Mouse (Mus musculus): ENCODE measurements around the gene Aqp7. TPM values are rescaled to one million over a fixed set of nuclear protein-coding genes. Genes with fewer than 3 reads are reported as not detected.

The Aqp7 gene
- total RNA-seq, 2 experiments from 2014 or later, result not detected

- no peak for ATAC-seq (replicated peaks; ENCODE audit: low FRiP score, poor library complexity, severe bottlenecking)
Measured at GRCm38 (mm10) chr4:41021094-41021493, 26.8 kb downstream of the Aqp7 start.

DNA sequence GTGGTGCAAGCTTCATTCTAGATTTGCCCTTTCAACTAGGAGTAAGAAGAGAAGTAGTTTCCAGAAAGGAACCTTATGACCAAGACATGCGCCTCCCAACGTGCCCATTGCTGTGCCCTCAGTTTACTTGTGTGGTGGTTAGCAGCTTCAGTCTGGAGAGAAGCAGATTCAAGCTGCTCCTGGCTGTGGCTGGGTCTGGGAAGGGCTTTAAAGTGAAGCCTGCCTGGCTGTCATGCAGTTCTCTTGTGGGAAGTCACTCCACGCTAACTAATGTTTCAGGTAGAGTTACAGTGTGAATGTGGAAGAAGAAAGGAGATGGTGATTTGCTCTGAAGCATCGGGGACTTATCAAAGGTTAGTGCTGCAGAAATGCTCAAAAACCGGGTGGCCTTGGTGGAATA is 32.1 kb downstream of the Aqp7 start:
- ATAC-seq (replicated peaks; ENCODE audit: low FRiP score, poor library complexity, severe bottlenecking), result no peak

GRCm38 (mm10) chr4:41013351-41013750 is 34.6 kb downstream of the Aqp7 start:
- peak; percentile 80 for ATAC-seq (replicated peaks; ENCODE audit: low FRiP score, poor library complexity, severe bottlenecking)

- no peak for ATAC-seq (replicated peaks; ENCODE audit: low FRiP score, poor library complexity, severe bottlenecking)
Measured at GRCm38 (mm10) chr4:41000842-41001639, 46.9 kb downstream of the Aqp7 start.

DNA sequence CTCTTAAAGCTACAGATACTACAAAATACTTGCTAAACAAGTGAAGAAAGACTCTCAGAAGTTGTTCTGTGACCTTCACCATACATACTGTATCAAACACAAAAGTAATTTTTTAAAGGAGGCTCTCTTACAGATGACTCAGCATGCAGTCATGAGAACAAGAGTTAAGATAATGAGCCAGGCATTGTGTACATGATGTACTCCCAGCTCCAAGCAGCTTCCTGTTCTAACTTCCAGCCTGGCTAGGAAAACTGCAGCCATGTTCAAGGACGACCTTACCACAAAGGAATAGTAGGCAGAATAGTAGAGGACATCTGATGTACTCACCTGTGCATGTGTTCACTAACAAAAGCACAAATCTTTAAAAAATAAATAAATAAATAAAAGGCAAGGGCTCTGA is 47.7 kb downstream of the Aqp7 start:
- ATAC-seq (replicated peaks; ENCODE audit: low FRiP score, poor library complexity, severe bottlenecking), result no peak

DNA sequence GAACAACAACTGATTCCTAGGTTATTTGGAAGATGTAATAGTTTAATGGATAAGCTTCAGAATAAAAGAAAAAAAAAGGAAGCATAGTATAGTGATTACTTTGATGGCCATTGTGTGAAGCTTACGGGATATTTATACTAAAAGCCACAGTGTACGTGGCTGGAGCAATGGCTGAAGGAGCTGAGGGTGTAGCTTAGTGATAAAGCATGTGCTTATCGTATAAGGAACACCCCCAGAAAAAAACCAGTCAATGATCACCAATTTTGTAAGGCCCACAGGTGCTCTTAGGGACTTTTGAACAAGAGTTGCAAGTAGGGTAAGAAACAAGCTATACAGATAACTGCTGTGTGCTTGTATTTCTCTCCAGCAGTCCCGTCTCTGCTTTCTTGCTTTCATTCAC is 50.0 kb downstream of the Aqp7 start:
- ATAC-seq (replicated peaks; ENCODE audit: low FRiP score, poor library complexity, severe bottlenecking), result peak; percentile 56; the same call in 1 of the 2 replicates

- no peak for ATAC-seq (replicated peaks; ENCODE audit: low FRiP score, poor library complexity, severe bottlenecking)
Measured at GRCm38 (mm10) chr4:40996302-40996701, 51.6 kb downstream of the Aqp7 start.

- ATAC-seq (replicated peaks; ENCODE audit: low FRiP score, poor library complexity, severe bottlenecking), result no peak
Measured at GRCm38 (mm10) chr4:40989633-40990032, 58.3 kb downstream of the Aqp7 start.

- ATAC-seq (replicated peaks; ENCODE audit: low FRiP score, poor library complexity, severe bottlenecking), result no peak
Measured at GRCm38 (mm10) chr4:40983686-40984085, 64.3 kb downstream of the Aqp7 start.

Other genes starting within 250 kb of the Aqp7 start
- gene B4galt1, start 194.1 kb downstream of the Aqp7 start, total RNA-seq (2015; ENCODE audit: low replicate concordance), result 49.4 and 49.9 TPM in 2 replicates
- 43.9 and 46.2 TPM in 2 replicates for gene B4galt1, start 194.1 kb downstream of the Aqp7 start, total RNA-seq (2017; ENCODE audit: low replicate concordance)
- not detected in 2 replicates for gene Spink4, start 128.1 kb downstream of the Aqp7 start, total RNA-seq (2015; ENCODE audit: low replicate concordance)
- gene Spink4, start 128.1 kb downstream of the Aqp7 start, total RNA-seq (2017; ENCODE audit: low replicate concordance), result not detected in 2 replicates
- 93.0 and 125 TPM in 2 replicates for gene Bag1, start 99.8 kb downstream of the Aqp7 start, total RNA-seq (2015; ENCODE audit: low replicate concordance)
- gene Bag1, start 99.8 kb downstream of the Aqp7 start, total RNA-seq (2017; ENCODE audit: low replicate concordance), result 200 and 234 TPM in 2 replicates
- gene Chmp5, start 99.7 kb downstream of the Aqp7 start, total RNA-seq (2015; ENCODE audit: low replicate concordance), result 48.2 and 49.0 TPM in 2 replicates
- gene Chmp5, start 99.7 kb downstream of the Aqp7 start, total RNA-seq (2017; ENCODE audit: low replicate concordance), result 57.5 and 62.0 TPM in 2 replicates
- gene Nfx1, start 77.2 kb downstream of the Aqp7 start, total RNA-seq (2015; ENCODE audit: low replicate concordance), result 28.8 and 46.5 TPM in 2 replicates
- gene Nfx1, start 77.2 kb downstream of the Aqp7 start, total RNA-seq (2017; ENCODE audit: low replicate concordance), result 45.1 and 51.8 TPM in 2 replicates
- gene Aqp3, start 50.0 kb upstream of the Aqp7 start, total RNA-seq (2015; ENCODE audit: low replicate concordance), result not detected in 2 replicates
- 0.26 TPM in 1 of 2 replicates, not detected in the other for gene Aqp3, start 50.0 kb upstream of the Aqp7 start, total RNA-seq (2017; ENCODE audit: low replicate concordance)
- 3.4 and 4.7 TPM in 2 replicates for gene Nol6, start 76.3 kb upstream of the Aqp7 start, total RNA-seq (2015; ENCODE audit: low replicate concordance)
- gene Nol6, start 76.3 kb upstream of the Aqp7 start, total RNA-seq (2017; ENCODE audit: low replicate concordance), result 1.8 and 3.5 TPM in 2 replicates
- gene Ube2r2, start 87.6 kb upstream of the Aqp7 start, total RNA-seq (2015; ENCODE audit: low replicate concordance), result 108 and 121 TPM in 2 replicates
- 64.3 and 82.5 TPM in 2 replicates for gene Ube2r2, start 87.6 kb upstream of the Aqp7 start, total RNA-seq (2017; ENCODE audit: low replicate concordance)
- 52.3 and 55.8 TPM in 2 replicates for gene Ubap2, start 227.0 kb upstream of the Aqp7 start, total RNA-seq (2015; ENCODE audit: low replicate concordance)
- gene Ubap2, start 227.0 kb upstream of the Aqp7 start, total RNA-seq (2017; ENCODE audit: low replicate concordance), result 33.1 and 42.1 TPM in 2 replicates

Data from erythroid progenitor cell, adult 5-6 weeks (primary cell).